Mouse (Mus musculus): ENCODE measurements around the gene Ptpa. TPM values are rescaled to one million over a fixed set of nuclear protein-coding genes. Genes with fewer than 3 reads are reported as not detected.
"Not testable (repeated sequence)": the region's sequence is repeated elsewhere in the genome, so short reads cannot be mapped to it uniquely, and the experiment has no call there.

Gene Ptpa
- polyA plus RNA-seq, 1 experiment from 2014 or later = 184 TPM

DNA sequence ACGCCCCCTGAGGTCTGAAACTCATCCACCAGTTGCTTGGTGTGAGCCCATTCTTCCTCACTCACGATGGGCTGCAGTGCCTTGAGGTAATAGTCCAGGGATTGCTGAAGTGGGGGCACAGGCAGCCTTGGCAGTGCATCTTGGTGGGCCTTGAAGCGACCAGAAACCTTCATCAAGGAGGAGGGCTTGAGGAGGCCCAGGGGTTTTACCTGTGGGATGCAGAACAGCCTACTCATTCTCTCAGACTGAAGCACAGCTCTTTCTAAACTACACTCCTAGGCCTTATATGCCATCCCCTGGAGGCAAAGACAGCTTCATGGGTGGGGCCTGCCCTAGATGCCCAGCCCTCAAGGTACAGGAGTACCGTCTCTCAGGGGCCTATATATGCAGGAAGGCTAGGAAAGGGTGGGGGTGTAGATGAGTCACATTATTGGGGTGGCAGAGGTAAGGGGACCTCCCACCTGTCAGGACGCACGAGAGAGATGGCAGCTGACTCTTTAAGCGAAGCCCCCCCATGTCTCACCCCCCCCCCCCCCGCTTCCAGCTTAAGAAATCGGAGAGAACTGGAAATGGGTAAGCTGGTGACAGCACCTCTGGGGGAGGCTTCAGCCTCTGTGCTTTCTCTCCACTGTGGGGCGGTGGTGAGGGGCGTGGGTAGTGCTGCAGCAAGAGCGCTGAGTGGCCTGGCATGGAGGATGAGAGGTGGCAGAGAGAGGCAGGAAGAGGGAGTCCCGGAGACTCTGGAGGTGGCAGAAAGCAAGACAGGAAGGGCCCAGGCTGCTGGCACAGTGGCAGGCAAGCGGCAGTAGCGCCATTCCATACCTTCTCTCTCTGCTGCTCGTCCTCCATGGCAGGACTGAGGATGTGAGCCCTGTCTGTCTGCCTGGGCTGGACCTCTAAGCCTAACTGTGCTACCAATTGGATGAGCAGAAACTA lies 2.5 kb upstream of the Ptpa start:
- H3K4me1 ChIP-seq (ENCODE audit: insufficient read depth, low read length) = peaks cover 17% of the 10 kb centered on the region
- no peaks in the 10 kb centered on the region for H3K9me3 ChIP-seq (ENCODE audit: low read length)
- peaks cover 6% of the 10 kb centered on the region; the same call in 1 of the 2 replicates for H3K36me3 ChIP-seq (ENCODE audit: insufficient read depth, low read length)
- H3K9ac ChIP-seq (replicated peaks; ENCODE audit: low read length) = 0 out of 2 replicates have a peak overlapping the region, but pooled peaks have one; percentile 26
- H3K4me2 ChIP-seq (replicated peaks; ENCODE audit: low read depth, low read length) = no peak overlapping the region
- WGBS = 85% methylated on average over 16 of the region's 16 CpGs
- H3K4me3 ChIP-seq (ENCODE audit: low read length) = no peak overlapping the region
- no peaks in the 10 kb centered on the region for H3K27me3 ChIP-seq (ENCODE audit: insufficient read depth, low read length)
- H3K27ac ChIP-seq (ENCODE audit: low read length) = no peak overlapping the region
- ATAC-seq (ENCODE audit: low FRiP score, low TSS enrichment) = no peak

DNA sequence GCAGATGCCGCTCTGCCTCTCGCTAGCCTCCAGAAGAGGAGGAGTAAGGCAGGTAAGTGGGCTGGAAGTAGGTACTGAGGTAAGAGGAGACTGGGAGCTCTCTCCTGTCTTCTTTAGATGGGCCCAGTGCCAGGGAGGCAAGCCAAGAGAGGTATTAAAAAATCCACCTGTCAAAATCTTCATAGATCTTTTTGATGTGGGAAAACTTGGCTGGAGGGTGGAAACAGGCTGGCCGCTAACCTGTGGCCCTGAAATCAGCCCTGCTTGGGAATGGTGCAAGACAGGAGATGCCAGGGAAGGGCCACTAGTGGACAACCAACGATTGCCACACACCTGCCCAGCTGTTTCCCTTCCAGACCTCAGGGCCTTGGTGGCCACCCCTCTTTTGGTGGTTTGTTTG lies 1.7 kb upstream of the Ptpa start:
- Histone ChIP-seq H3K4me2 (replicated peaks; ENCODE audit: low read depth, low read length) (peak overlapping the region; percentile 87; the same call in 1 of the 2 replicates), H3K9me3 (ENCODE audit: low read length) (no peaks in the 10 kb centered on the region)
- no peak for ATAC-seq (ENCODE audit: low FRiP score, low TSS enrichment)

DNA sequence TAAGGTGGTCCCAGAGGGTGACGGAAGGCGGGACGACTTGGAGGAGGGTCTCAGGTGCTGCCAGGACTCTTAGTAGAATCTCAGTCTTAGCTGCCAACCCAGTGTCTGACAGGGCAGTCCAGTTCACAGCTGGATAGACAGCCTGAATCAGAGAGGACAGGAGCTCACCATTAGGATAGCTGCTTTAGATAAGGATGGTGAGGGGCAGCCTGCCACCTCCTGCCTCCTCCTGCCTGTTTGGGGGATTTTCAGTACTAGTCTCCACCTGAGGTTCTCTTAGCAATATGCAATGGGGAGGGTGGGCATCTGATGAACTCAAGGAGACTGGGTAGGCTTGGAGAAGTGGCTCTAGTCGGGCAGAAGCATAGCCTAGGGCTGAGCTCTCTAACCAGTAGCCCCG lies 1.2 kb upstream of the Ptpa start:
- peaks cover 29% of the 10 kb centered on the region for H3K4me1 ChIP-seq (ENCODE audit: insufficient read depth, low read length)
- peak overlapping the region; percentile 98 for H3K9ac ChIP-seq (replicated peaks; ENCODE audit: low read length)
- H3K4me3 ChIP-seq (ENCODE audit: low read length) = peak overlapping the region; percentile 91
- H3K36me3 ChIP-seq (ENCODE audit: insufficient read depth, low read length) = no peaks in the 10 kb centered on the region
- no peak overlapping the region for H3K27ac ChIP-seq (ENCODE audit: low read length)
- H3K4me2 ChIP-seq (replicated peaks; ENCODE audit: low read depth, low read length) = peak overlapping the region; percentile 87
- H3K9me3 ChIP-seq (ENCODE audit: low read length) = no peaks in the 10 kb centered on the region
- WGBS = 53% methylated on average over 5 of the region's 5 CpGs
- no peaks in the 10 kb centered on the region for H3K27me3 ChIP-seq (ENCODE audit: insufficient read depth, low read length)
- ATAC-seq (ENCODE audit: low FRiP score, low TSS enrichment) = no peak

More for the DNA sequence above, 1.7 kb upstream of the Ptpa start:
- no peak overlapping the region for H3K27ac ChIP-seq (ENCODE audit: low read length)
- peaks cover 25% of the 10 kb centered on the region for H3K4me1 ChIP-seq (ENCODE audit: insufficient read depth, low read length)
- H3K9ac ChIP-seq (replicated peaks; ENCODE audit: low read length) = no peak overlapping the region
- no peaks in the 10 kb centered on the region for H3K27me3 ChIP-seq (ENCODE audit: insufficient read depth, low read length)
- H3K36me3 ChIP-seq (ENCODE audit: insufficient read depth, low read length) = 0 out of 2 replicates have a peak, but pooled peaks cover 3% of the 10 kb centered on the region
- WGBS = 87% methylated on average over 4 of the region's 4 CpGs
- H3K4me3 ChIP-seq (ENCODE audit: low read length) = no peak overlapping the region

DNA sequence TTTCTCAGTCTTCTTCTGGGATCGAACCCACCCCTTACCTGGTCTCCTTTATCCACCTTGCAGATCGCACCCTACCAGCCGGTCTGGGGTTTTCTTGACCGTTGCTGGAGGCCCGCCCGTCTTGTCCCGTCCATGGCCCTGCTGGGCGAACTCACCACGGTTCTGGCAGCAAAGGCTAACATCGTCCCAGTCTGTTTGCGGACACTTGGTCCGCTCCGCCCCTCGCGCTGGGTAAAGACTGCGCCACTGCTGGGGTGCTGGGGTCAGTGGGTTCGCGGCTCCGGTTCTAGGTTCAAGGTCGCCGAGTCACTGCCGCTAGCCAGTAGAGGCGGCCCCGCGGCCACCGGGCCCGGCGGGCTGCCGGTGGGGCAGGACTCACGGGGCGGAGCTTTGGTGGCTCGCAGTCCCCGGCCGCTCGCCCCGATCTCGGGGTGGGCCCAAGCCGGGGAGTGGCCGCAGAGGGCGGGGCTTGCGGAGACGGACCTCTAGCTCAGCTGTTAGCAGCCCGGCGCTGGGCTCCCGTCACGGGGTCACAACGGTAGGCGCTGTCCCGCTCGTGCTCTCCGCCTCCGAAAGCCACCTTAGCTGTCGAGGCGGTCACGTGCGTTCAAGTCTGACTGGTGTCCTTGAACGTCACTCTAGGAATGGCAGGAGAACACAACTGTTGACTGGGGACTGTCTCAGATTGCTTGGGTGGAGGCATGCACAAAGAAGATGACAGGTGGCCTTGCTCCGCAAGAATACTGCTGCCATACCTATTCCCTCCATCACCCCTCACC lies 493 bp upstream of the Ptpa start, which contains the start of gene Crat:
TSS of gene Crat (minus strand) at position 657 of the 779 bp plus-strand sequence.
- WGBS = under 1% methylated on average over 57 of the region's 58 CpGs
- Histone ChIP-seq H3K4me1 (ENCODE audit: insufficient read depth, low read length) (peaks cover 29% of the 10 kb centered on the region), H3K36me3 (ENCODE audit: insufficient read depth, low read length) (no peaks in the 10 kb centered on the region), H3K9ac (replicated peaks; ENCODE audit: low read length) (peak within 1 kb of the TSS; percentile 98), H3K9me3 (ENCODE audit: low read length) (no peaks in the 10 kb centered on the region), H3K27me3 (ENCODE audit: insufficient read depth, low read length) (no peaks in the 10 kb centered on the region), H3K27ac (ENCODE audit: low read length) (peak within 1 kb of the TSS; percentile 99), H3K4me2 (replicated peaks; ENCODE audit: low read depth, low read length) (peak within 1 kb of the TSS; percentile 87), H3K4me3 (ENCODE audit: low read length) (peak within 1 kb of the TSS; percentile 91)
- peak; percentile 92 for ATAC-seq (ENCODE audit: low FRiP score, low TSS enrichment)

DNA sequence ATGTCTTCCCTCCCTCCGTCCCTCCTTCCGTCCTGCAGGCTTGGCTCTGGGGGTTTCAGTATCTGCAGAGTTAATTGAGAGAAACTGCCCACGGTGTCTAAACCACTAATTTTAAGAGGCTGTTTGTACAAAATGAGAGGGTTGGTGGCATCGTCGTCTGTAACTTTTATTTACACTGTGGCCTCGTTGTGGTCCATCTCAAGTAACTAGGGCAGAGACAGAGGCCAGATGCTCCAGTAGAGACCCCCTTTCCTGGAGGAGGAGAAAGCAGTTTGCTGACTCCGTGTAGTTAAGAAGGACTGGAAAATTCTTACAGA lies 768 bp downstream of the Ptpa start:
- H3K27ac ChIP-seq (ENCODE audit: low read length) = peak overlapping the region; percentile 99
- H3K36me3 ChIP-seq (ENCODE audit: insufficient read depth, low read length) = no peaks in the 10 kb centered on the region
- peak overlapping the region; percentile 87 for H3K4me2 ChIP-seq (replicated peaks; ENCODE audit: low read depth, low read length)
- H3K9ac ChIP-seq (replicated peaks; ENCODE audit: low read length) = peak overlapping the region; percentile 98
- WGBS = 0% methylated on average over 7 of the region's 7 CpGs
- H3K9me3 ChIP-seq (ENCODE audit: low read length) = no peaks in the 10 kb centered on the region
- H3K27me3 ChIP-seq (ENCODE audit: insufficient read depth, low read length) = no peaks in the 10 kb centered on the region
- ATAC-seq (ENCODE audit: low FRiP score, low TSS enrichment) = no peak
- peaks cover 33% of the 10 kb centered on the region for H3K4me1 ChIP-seq (ENCODE audit: insufficient read depth, low read length)
- H3K4me3 ChIP-seq (ENCODE audit: low read length) = peak overlapping the region; percentile 91

DNA sequence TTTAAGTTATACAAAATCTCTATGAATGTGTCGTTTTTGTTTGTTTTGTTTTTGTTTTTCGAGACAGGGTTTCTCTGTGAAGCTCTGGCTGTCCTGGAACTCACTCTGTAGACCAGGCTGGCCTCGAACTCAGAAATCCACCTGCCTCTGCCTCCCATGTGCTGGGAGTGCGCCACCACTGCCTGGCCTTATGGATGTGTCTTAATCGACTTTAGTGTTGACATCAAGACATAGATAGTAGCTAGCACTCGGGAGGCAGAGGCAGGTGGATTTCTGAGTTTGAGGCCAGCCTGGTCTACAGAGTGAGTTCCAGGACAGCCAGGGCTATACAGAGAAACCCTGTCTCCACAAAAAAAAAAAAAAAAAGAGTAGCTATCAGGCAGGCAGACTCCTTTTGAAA lies 1.3 kb downstream of the Ptpa start:
- H3K9ac ChIP-seq (replicated peaks; ENCODE audit: low read length); H3K27me3 ChIP-seq (ENCODE audit: insufficient read depth, low read length): not testable (repeated sequence)
- H3K4me1 ChIP-seq (ENCODE audit: insufficient read depth, low read length) = peaks cover 33% of the 10 kb centered on the region

DNA sequence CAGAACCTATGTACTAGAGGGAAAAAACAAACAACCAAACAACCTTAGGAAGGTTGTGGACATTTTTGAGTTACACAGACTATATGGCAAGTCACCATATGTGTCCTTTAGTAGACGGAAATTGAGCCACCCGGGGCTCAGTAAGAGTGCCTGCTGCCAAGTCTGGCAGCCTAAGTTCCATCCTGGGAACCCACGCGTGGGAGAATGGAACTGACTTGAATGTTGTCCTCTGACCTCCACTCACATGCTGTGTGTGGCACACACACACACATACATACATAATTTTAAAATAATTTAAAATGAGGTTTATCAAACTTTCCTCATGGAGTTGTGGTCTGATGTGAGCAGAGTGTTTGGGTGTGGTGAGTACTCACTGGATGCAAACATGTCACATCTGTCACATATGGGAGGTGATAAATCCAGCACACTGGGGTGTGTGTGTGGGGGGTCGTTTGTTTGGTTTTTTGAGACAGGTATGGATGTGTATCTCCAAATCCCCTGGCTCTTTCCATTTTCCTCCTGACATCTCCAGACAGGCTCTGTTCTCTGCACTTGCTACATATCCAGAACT lies 1.8 kb downstream of the Ptpa start:
- Histone ChIP-seq H3K9ac (replicated peaks; ENCODE audit: low read length) (no peak overlapping the region), H3K4me1 (ENCODE audit: insufficient read depth, low read length) (peaks cover 33% of the 10 kb centered on the region), H3K36me3 (ENCODE audit: insufficient read depth, low read length) (no peaks in the 10 kb centered on the region), H3K27ac (ENCODE audit: low read length) (no peak overlapping the region), H3K9me3 (ENCODE audit: low read length) (no peaks in the 10 kb centered on the region), H3K4me3 (ENCODE audit: low read length) (no peak overlapping the region), H3K27me3 (ENCODE audit: insufficient read depth, low read length) (no peaks in the 10 kb centered on the region), H3K4me2 (replicated peaks; ENCODE audit: low read depth, low read length) (peak overlapping the region; percentile 87)
- no peak for ATAC-seq (ENCODE audit: low FRiP score, low TSS enrichment)
- WGBS = 60% methylated on average over 5 of the region's 5 CpGs

More for the DNA sequence above, 1.3 kb downstream of the Ptpa start:
- not testable (repeated sequence) for ATAC-seq (ENCODE audit: low FRiP score, low TSS enrichment); H3K9me3 ChIP-seq (ENCODE audit: low read length); H3K27ac ChIP-seq (ENCODE audit: low read length); H3K36me3 ChIP-seq (ENCODE audit: insufficient read depth, low read length)
- 72% methylated on average over 6 of the region's 6 CpGs for WGBS
- Histone ChIP-seq H3K4me2 (replicated peaks; ENCODE audit: low read depth, low read length) (peak overlapping the region; percentile 87), H3K4me3 (ENCODE audit: low read length) (peak overlapping the region; percentile 91)

DNA sequence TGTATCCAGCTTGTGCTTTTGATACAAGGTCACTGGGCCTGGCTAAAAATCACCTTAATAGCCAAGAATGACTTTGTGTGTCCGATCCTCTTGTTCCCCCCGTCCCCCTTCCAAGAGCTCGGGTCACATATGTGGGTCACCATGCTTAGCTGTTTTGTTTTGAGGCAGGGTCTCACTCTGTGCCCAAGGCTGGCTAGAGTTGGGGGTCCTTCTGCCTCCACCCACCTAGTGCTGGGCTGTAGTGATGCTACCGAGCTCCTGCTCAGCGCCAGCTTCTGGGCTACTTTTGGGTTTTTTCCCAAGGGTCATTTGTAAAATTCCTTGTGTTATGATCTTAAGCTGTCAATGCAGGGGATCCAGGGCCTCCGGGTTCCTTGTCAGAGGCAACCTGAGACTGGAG lies 2.4 kb downstream of the Ptpa start:
- H3K36me3 ChIP-seq (ENCODE audit: insufficient read depth, low read length) = no peaks in the 10 kb centered on the region
- H3K9me3 ChIP-seq (ENCODE audit: low read length) = no peaks in the 10 kb centered on the region
- H3K9ac ChIP-seq (replicated peaks; ENCODE audit: low read length) = 0 out of 2 replicates have a peak overlapping the region, but pooled peaks have one; percentile 1
- H3K4me1 ChIP-seq (ENCODE audit: insufficient read depth, low read length) = peaks cover 33% of the 10 kb centered on the region
- H3K4me2 ChIP-seq (replicated peaks; ENCODE audit: low read depth, low read length) = peak overlapping the region; percentile 38
- 58% methylated on average over 6 of the region's 6 CpGs for WGBS
- H3K27me3 ChIP-seq (ENCODE audit: insufficient read depth, low read length) = no peaks in the 10 kb centered on the region
- no peak for ATAC-seq (ENCODE audit: low FRiP score, low TSS enrichment)
- no peak overlapping the region for H3K4me3 ChIP-seq (ENCODE audit: low read length)
- peak overlapping the region; percentile 61; the same call in 1 of the 2 replicates for H3K27ac ChIP-seq (ENCODE audit: low read length)

DNA sequence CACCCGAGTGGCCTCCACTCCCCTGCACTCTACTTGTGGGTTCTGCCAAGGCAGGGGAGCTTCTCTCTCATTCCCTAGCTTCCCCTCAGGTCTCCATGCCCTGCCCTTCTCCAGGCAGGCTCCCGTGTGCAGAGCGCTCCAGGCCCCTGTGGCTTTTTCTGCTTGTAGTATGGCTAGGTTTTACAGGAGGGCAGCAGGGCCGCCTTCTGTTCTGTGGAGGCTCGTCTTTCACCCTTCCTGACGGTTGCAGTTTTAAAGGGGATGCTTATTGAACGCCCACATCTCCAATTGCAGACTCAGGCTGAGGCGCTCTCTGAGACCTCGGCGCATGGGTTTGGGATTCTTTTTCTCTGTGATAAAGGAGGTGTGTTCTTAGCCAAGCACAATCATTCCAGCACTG lies 3.3 kb downstream of the Ptpa start:
- Histone ChIP-seq H3K27ac (ENCODE audit: low read length) (peak overlapping the region; percentile 61), H3K9me3 (ENCODE audit: low read length) (no peaks in the 10 kb centered on the region), H3K9ac (replicated peaks; ENCODE audit: low read length) (peak overlapping the region; percentile 62), H3K27me3 (ENCODE audit: insufficient read depth, low read length) (no peaks in the 10 kb centered on the region), H3K36me3 (ENCODE audit: insufficient read depth, low read length) (no peaks in the 10 kb centered on the region), H3K4me1 (ENCODE audit: insufficient read depth, low read length) (peaks cover 33% of the 10 kb centered on the region), H3K4me3 (ENCODE audit: low read length) (no peak overlapping the region), H3K4me2 (replicated peaks; ENCODE audit: low read depth, low read length) (peak overlapping the region; percentile 38)
- 14% methylated on average over 10 of the region's 10 CpGs for WGBS
- ATAC-seq (ENCODE audit: low FRiP score, low TSS enrichment) = no peak

Measured in kidney, embryonic 16.5 days (tissue).